Mouse (Mus musculus) T-helper 2 cell (primary cell): ENCODE results near the gene Prrc2a.
"Not testable (repeated sequence)": the region's sequence is repeated elsewhere in the genome, so short reads cannot be mapped to it uniquely, and the experiment has no call there.

Source experiments
- in situ Hi-C: fragments of 300-600 bp; cut with MboI, MseI; formaldehyde crosslinking; loops from one replicate; pipeline ENCODE4 v1.15.1; 2025; ENCODE audit warnings: high pct_unique_total_duplicates

Gene Prrc2a

DNA sequence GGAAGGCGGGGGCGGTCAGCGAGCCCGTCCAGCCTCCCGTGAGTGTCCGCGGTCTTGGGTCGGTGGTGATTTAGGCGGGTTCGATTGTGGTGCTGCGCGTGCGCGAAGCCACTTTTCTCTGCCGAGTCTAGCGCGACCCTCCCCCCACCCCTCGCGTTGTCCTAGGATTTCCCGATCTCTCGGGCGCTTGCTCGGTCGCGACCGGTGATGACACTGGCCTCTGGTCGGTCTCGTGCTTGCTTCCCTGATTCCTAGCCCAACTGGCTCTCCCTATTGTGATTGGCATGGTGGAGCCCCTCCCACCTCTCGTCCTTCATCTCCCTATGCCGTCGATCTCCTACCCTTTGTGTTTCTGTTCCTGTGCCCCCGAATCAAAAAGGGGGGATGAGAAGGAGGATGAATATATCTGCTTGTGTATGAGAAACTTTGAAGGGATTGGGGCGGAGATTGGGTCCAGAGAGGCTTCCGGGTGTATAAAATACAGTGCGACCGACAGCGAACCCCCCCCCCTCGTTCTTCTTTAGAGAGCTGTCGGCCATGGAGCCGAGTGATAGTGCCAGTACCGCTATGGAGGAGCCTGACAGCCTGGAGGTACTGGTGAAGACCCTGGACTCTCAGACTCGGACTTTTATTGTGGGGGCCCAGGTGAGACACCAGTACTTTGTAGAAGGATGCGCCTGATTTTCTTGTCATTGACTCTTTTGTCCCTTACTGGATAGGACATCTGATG lies 28.9 kb downstream of the Prrc2a start:
- in situ Hi-C loops, result no loop called here

DNA sequence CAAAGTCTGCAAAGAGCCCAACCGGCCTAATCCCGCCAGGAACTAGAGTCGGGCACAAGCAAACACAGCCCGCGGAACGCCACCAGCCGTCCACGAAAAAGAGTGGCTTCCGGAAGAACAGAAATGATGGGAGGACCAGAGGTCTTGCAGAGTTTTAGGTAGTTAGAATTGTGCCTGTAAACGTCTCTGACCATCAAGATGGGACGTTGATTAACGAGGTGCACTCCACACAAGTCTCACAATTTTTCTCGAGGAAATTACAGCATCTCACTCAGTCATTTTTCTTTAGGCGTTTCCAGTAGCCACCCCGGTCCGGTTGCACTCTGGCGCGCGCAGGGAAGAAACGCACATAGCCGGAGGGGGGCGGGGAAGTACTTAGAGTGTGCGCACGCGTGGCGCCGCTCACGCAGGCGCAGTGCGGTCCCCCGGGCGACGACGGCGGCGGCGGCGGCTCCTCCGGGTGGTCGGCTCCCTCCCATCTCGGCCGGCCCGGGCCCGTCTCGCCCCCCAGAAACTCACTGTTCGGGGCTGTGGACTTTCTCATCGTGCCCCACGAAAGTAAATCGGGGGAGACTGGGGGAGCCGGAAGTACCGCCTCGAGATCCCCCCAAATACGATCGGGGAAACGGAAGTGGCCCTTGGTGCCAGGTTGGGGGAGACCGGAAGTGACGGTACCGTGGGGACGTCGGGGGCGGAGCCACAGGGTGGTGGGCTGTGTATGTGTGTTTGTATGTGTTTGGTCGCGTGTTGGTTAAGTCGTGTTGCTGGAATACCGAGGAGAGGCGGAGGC lies 29.7 kb downstream of the Prrc2a start, which contains the start of gene Bag6:
Gene Bag6, plus strand, starts transcription at position 378 of the 790 bp plus-strand sequence.
- in situ Hi-C loops, result no loop called here

DNA sequence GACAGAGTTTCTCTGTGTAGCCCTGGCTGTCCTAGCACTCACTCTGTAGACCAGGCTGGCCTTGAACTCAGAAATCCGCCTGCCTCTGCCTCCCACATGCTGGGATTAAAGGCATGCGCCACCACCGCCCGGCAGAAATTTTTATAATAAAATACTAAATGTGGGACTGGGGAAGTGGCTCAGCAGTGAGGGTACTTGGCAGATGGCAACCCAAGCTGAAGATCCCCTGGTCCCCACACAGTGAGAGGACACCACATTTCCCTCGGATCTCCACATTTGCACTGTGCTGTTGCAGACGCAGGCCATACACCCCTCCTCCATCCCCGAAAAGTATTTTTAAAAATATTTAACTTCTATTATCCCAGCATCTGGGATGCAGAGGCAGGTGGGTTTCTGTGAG lies 31.2 kb downstream of the Prrc2a start:
- in situ Hi-C loops, result no loop called here

DNA sequence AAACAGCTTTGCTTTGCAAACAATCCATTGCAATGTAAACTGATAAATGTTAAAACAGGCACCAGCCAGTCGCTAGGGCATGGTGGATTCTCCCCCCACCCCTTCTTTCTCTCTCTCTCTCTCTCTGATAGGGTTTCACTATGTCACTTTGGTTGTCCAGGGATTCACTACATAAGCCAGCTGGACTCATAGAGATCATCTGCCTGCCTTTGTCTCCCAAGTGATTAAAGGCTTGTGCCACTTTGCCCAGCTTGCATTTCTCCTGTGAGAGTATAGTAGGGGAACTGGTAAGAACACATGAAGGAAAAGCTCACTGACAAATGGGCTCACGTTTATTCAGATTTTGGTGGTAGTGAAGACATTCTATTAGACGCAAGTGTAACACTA lies 32.5 kb downstream of the Prrc2a start:
- in situ Hi-C loops, result no loop called here

DNA sequence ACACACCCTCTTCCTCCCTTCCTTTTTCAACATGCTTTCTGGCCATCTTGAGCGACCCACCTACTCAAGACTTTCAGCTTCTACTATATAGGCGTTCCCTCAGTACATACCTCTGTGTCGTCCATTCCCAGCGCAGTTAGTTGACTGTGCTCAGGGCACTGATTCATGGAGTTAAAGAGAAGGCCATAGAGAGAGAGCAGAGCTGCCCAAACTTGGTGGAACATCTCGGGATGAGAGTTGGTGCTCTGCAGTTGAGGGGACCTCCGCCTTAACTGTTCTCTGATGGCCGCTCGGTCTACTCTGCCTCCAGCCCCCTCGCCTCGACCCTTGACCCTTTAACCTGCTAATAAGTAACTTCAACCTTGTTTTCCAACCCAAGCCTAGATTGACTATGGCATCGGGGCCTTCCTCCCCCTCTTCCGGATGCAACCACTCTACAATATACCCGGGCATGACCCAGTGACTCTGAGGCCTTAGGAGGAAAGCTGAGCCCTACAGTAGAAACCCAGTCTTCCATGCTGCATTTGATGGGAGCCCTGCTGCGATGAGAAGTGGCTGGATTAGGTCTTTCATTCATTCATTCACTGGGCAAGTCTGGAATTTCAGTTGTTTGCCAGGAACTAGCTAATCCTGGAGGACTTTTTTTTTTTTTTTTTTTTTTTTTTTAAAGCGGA lies 33.1 kb downstream of the Prrc2a start, which contains the start of gene Apom:
Gene Apom, minus strand, starts transcription at position 551 of the 674 bp plus-strand sequence.
- in situ Hi-C loops, result no loop called here

DNA sequence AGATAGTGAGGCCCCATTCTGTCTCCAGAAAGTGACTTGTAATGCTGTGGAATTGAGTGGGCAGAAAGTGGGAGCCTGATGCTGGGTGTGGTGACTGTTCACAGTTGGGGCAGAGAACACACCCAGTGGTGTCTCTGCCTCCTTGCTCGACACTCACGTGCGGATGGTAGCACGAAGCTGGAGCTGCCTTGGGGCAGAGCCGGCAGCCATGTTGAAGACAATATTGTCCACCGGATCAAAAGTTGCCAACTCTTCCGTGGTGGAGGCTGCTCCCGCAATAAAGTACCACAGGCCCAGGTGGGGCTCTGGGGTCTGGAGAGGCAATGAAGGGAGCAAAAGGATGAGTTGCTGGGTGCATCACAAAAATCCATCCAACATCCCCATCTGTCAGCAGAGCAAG lies 33.7 kb downstream of the Prrc2a start:
- in situ Hi-C loops, result no loop called here

DNA sequence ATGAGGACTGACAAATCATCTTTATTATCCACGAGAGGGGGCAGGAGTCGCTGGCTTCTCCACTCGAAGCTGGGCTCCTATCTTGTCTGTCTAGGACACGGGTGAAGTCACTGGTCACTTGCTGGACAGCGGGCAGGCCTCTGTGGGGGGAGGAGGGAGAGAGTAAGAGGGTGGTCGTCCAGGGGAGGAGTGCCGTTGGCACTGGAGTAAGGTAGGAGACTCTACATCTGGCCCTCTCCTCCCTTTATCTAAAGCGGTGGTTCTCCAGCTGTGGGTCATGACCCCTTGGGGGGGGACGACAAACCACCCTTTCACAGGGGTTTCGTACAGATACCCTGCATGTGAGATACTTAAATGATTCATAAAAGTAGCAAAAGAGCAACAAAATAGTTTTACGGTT lies 35.7 kb downstream of the Prrc2a start:
- in situ Hi-C loops, result no loop called here

DNA sequence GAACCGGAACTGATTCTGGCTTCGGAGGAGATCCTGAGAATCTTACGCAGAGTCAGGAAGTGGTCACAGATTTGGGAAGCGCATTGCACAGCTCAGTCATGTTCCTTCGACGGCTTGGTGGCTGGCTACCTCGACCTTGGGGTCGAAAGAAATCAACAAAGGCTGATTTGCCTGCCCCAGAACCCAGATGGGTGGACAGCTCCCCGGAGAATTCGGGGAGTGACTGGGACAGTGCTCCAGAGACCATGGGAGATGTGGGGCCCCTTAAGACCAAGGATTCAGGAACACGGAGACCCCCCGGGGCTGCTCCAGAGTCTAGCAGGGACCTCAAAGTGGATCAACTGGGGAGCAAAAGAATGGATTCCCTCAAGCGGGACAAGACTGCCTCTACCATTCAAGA lies 37.7 kb downstream of the Prrc2a start:
- in situ Hi-C loops, result no loop called here

DNA sequence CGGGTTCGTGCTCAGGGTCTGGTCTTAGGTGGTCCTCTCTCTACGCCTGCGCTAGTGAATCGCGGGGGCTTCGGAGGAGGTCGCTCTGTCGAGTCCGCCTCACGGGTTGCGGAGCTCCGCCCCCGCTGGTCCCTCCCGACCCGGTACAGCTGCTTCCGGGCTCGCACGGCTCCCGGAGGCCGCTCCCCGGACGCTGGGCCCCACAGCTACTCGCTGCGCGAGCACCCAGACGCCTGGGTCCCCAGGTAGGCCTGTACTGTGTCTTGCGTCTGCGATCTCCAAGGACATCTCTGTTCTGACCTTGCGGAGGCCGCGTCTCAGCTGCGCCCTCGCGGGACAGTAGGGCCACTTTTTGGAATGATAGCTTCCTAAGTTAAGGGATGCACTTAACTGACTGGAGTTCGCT lies 38.5 kb downstream of the Prrc2a start, which contains the start of gene D17H6S53E:
Gene D17H6S53E, plus strand, starts transcription at position 168 of the 406 bp plus-strand sequence.
- in situ Hi-C loops, result no loop called here

DNA sequence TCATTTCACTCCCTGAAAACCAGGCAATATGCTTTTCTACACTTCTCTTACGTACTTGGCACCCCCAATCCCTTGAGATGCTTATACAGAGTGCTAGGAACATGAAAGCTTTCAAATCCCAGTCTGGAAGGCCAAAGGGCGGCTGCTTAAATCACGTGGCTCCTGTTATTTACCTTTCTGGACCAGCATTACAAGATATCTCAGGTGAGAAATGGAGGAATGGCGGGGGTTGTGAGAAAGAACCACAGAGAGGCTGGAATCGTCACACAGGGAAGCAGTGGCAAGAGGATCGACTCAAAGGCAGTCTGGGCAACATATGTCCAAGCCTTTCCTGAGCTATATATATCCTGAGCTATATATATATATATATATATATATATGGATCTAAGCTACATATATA lies 39.1 kb downstream of the Prrc2a start:
- in situ Hi-C loops, result no loop called here

DNA sequence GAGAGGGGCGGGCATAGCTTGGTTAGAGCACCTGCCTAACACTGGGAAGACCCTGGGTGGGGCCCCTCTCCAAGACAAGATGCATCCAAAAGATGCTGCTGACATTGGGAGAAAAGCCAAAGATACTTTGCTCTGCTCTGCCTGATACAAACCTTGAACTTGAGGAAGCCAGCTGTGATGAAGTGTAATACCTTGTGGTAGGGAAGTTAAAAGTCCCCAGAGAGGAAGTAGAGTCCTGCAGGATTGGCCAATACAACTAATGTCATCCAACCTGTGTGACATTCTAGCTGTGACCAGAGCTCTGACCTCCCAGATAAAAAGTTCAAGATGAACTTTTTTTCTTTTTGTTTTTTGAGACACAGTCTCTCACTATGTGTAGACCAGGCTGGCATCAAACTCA lies 39.6 kb downstream of the Prrc2a start:
- in situ Hi-C loops, result no loop called here

DNA sequence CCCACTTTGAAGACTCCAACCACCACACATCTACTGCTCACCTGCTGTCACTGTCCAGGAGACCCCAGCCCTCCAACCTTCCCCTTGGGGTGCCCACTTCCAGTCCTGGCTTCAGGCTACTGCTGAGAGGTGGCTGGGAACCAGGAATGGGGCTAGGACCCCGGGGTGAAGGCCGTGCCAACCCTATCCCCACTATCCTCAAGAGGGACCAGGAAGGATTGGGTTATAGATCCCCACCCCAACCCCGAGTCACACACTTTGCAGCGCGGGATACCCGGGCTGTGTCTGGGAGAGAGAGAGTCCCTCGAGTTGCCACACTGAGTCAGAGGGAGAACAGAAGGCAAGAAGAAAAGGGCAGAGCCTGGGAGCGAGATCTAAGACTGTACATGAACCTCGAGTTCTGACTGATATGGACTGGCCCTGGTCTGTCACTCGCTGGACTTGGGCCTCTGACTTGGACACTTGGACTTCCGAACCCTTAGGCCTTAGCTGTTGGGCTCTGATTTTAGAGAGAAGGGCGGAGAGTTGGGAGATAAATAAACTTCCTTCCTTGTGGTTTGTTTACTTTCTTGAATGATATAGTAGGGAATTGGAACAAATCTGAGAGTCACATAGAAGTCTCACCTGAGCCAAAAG lies 40.3 kb downstream of the Prrc2a start:
- in situ Hi-C loops, result not testable (repeated sequence)

DNA sequence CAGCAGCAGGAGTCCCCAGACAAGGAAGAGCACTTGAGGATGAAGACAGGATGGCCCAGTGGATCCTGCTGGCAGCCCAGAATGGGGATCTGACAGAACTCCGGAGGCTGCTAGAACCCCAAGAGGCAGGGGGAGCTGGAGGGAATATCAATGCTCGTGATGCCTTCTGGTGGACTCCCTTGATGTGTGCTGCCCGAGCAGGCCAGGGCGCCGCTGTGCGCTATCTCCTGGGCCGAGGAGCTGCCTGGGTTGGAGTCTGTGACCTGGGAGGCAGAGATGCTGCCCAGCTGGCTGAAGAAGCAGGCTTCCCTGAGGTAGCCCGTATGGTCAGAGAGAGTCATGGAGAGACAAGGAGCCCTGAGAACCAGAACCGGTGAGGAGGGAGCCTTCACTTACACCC lies 41.4 kb downstream of the Prrc2a start:
- in situ Hi-C loops, result not testable (repeated sequence)

DNA sequence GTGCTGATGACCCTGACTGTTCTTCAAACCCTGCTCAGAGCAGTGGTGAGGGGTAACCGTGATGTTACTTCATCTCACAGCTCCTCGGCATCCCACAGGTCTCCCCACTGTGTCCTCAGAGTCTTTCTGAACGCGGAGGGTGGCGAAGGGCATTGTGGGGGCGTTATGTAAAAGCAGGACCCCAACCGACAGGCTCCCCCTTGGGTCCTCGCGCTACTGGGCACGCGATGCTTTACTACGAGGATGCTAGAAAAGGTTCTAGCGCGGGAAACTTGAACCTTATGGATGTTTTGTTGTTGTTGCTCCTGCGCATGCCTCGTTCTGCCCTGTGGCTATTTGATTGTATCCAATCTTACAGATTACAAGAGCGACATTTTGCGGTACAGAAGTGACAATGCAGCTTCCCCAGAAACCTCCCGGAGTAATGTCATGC lies 42.8 kb downstream of the Prrc2a start, which contains the start of gene Csnk2b:
Gene Csnk2b, minus strand, starts transcription at position 183 of the 433 bp plus-strand sequence.
- in situ Hi-C loops, result no loop called here

DNA sequence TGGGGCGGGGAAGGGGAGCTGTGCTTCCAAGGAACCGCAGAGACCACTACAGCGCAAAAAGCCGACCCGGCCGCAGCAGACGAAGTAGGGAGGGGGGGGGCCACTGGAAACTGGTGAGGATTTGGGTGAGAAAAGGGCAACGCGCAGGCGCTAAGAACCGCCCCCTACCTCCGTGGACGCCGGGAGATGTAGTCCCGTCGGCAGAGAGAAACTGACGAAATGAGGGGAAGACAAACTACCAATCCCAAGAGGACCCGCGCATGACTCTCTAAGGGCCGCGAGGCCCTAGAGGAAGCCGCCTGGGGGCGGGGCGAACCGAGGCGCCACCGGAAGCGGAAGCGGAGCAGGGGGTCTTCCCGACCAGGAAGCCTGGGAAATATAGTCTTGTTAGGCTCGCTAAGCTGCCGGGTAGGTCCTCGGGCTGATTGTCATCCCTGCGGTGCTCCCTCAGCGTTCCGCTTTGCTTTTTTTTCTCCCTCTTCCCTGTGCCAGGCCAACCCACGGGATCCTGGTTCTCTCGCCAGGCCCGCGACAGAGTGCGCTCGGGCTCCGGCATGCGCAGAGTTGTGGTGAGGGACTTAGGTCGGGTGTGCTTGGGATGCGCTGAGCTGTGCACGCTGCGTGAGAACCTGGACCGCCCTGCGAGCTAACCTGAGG lies 43.4 kb downstream of the Prrc2a start, which contains the start of gene Gpank1:
Gene Gpank1, plus strand, starts transcription at position 313 of the 657 bp plus-strand sequence.
- in situ Hi-C loops, result no loop called here

DNA sequence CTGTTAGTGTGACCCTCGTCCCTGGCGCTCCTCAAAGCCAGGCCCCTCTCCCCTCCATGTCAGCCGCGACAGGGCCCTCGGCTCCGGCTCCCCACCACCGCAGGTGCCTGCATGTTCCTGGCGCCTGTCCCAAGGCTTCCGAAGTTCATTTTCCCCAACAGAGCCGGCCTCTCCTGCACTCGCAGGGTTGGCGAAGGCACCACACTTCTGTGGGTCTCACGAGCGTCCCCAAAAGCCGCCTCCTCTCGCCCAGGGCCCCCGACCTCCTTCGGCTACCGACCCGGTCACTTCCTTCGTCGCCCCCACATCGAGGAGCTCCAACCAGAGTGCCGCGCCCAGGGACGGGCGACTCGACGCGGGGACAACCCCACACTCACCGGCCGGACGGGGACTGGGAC lies 44.0 kb downstream of the Prrc2a start:
- in situ Hi-C loops, result no loop called here

DNA sequence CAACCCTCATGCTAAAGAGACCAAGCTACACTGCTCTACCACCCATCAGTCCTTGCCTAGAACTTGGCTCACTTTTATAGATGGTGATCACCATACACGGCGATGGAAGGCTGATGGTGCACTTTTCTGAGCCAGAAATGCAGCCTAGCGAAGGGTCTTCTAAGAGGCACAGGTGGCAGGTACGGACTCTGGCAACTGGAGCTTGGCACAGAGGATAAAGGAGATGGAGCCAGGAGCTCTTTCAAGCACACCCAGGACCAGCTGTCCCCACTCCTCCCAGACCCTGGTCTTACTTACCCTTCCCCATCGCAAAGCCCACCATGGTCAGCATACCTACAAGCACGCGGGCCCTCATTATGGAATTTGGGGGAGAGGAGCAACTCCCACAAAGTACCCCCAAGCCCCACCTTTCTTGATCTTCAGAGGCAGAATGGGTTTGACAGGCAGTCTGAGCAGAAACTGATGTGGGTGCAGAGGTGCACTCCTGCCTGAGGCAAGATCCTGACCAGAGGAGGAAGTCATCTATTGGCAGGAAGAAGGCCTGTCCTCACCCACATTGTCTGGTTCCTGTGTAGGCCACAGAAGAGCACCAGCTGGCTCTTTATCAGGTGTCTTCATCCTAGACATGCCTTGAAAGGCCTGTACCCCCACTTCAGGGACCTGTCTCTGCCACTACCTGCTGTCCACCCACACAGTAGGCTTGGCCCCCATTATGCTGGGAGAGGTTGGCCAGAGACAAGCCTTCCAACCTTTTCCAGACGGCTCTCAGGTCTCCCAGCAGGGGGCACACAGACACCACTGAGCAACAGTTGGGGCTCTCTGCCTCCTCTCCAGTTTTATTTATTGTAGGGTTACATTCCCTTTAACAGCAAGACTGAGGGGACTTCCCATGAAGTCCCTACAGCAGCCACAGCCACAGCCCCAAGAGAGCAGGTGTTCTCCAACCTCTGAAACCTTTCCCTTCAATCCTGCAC lies 49.4 kb downstream of the Prrc2a start, which contains the start of gene Ly6g5b:
Gene Ly6g5b, minus strand, starts transcription at position 383 of the 974 bp plus-strand sequence.
- in situ Hi-C loops, result loop anchor here (10.0 kb wide), 1 partner anchor 111 kb away; the partner anchor contains the start of gene Vars

DNA sequence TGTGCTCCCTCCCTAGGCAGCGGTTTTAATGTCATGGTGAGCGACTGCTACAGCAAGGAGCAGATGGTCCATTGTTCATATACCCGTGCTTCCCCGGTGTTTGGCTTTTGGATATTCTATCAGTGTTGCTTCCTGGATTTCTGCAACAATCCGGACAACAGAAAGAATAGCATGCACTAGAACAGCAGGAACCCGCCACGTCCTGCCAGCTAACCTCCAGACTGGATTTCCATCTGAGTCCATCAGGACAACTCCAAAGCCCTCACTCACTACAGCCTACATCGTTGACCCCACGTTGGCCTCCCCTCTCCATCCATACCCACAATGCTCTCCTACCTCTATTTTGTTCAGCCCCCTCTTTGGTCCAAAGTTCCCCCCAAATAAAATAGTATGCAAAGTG lies 52.9 kb downstream of the Prrc2a start:
- in situ Hi-C loops, result loop anchor here (10.0 kb wide), 1 partner anchor 107 kb away; the partner anchor contains the start of gene Vars

DNA sequence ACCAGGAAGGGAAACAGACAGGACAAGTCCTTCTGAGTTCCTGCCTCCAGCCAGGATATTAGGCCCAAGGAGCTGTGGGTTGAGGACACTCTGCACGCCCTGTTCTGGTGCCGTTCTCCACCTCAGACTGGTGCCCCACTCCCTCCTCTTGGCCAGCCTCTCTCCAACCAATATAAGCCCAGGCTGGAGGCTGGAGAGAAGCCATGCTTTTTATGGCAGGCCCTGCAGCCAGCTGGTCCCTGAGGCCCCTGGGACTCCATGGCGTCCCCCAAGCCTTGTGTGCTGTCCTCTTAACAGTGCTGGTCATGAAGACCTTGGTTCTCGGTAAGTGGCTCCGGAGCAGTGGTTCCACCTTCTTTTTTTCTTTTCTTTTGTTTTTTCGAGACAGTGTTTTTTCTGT lies 56.6 kb downstream of the Prrc2a start, which contains the start of gene Ly6g5c:
Gene Ly6g5c, plus strand, starts transcription at position 183 of the 400 bp plus-strand sequence.
- in situ Hi-C loops, result no loop called here
